Mouse (Mus musculus): ENCODE measurements at regions not wholly inside any gene's neighbourhood (a gene's known extent, or its start where the extent isn't known, plus 50 kb on each side); places are given as distances from the start of the nearest gene placed in this dataset.

GRCm38 (mm10) chr1:157755015-157755649, 248.6 kb downstream of the Sec16b start:
- Histone ChIP-seq H3K27me3 (no peaks in the 10 kb centered on the region), H3K4me1 (replicated peaks) (no peaks in the 10 kb centered on the region), H3K4me2 (no peak overlapping the region), H3K4me3 (replicated peaks) (no peak overlapping the region), H3K9ac (no peak overlapping the region), H3K9me3 (replicated peaks) (no peaks in the 10 kb centered on the region), H3K27ac (no peak overlapping the region), H3K36me3 (no peaks in the 10 kb centered on the region)
- DNase-seq (no peak), ATAC-seq (ENCODE audit: low read depth) (no peak)
- WGBS (ENCODE audit: insufficient replicate concordance): 50% methylated on average over 10 of the region's 10 CpGs

- H3K36me3 ChIP-seq: no peaks in the 10 kb centered on the region
- H3K4me3 ChIP-seq (replicated peaks): no peak overlapping the region
- WGBS (ENCODE audit: insufficient replicate concordance): 63% methylated on average over 3 of the region's 3 CpGs
- H3K27me3 ChIP-seq: no peaks in the 10 kb centered on the region
- no peaks in the 10 kb centered on the region for H3K4me1 ChIP-seq (replicated peaks)
- no peaks in the 10 kb centered on the region for H3K9me3 ChIP-seq (replicated peaks)
- DNase-seq (no peak), ATAC-seq (ENCODE audit: low read depth) (no peak)
- H3K9ac ChIP-seq: no peak overlapping the region
- H3K27ac ChIP-seq: no peak overlapping the region
- H3K4me2 ChIP-seq: no peak overlapping the region
These were observed 250.4 kb downstream of the Sec16b start for GRCm38 (mm10) chr1:157756977-157757376.

GRCm38 (mm10) chr1:157758337-157758736, 251.8 kb downstream of the Sec16b start:
- WGBS (ENCODE audit: insufficient replicate concordance): 80% methylated on average over 1 of the region's 1 CpGs
- no peak overlapping the region for H3K4me3 ChIP-seq (replicated peaks)
- H3K9ac ChIP-seq: no peak overlapping the region
- no peak for ATAC-seq (ENCODE audit: low read depth)
- H3K4me2 ChIP-seq: no peak overlapping the region
- H3K9me3 ChIP-seq (replicated peaks): no peaks in the 10 kb centered on the region
- no peaks in the 10 kb centered on the region for H3K27me3 ChIP-seq
- no peaks in the 10 kb centered on the region for H3K4me1 ChIP-seq (replicated peaks)
- no peaks in the 10 kb centered on the region for H3K36me3 ChIP-seq
- no peak overlapping the region for H3K27ac ChIP-seq
- no peak for DNase-seq

GRCm38 (mm10) chr1:157768201-157768600, 261.7 kb downstream of the Sec16b start:
- Histone ChIP-seq H3K4me1 (replicated peaks) (no peaks in the 10 kb centered on the region), H3K9me3 (replicated peaks) (no peaks in the 10 kb centered on the region; the same call in 1 of the 2 replicates), H3K27ac (no peak overlapping the region), H3K4me3 (replicated peaks) (no peak overlapping the region), H3K27me3 (no peaks in the 10 kb centered on the region), H3K9ac (no peak overlapping the region), H3K36me3 (no peaks in the 10 kb centered on the region), H3K4me2 (no peak overlapping the region)
- no peak for DNase-seq
- whole genome bisulfite sequencing (ENCODE audit: insufficient replicate concordance): 36% methylated on average over 6 of the region's 6 CpGs
- ATAC-seq (ENCODE audit: low read depth): no peak

- Histone ChIP-seq H3K9ac (no peak overlapping the region), H3K4me1 (replicated peaks) (no peaks in the 10 kb centered on the region), H3K9me3 (replicated peaks) (no peaks in the 10 kb centered on the region), H3K27ac (no peak overlapping the region), H3K27me3 (no peaks in the 10 kb centered on the region), H3K4me3 (replicated peaks) (no peak overlapping the region), H3K4me2 (no peak overlapping the region), H3K36me3 (no peaks in the 10 kb centered on the region)
- DNase-seq (no peak), ATAC-seq (ENCODE audit: low read depth) (no peak)
- 75% methylated on average over 7 of the region's 7 CpGs for WGBS (ENCODE audit: insufficient replicate concordance)
These were observed 291.2 kb downstream of the Sec16b start for GRCm38 (mm10) chr1:157797711-157798110.

GRCm38 (mm10) chr1:157798561-157799553, 292.3 kb downstream of the Sec16b start:
- H3K27me3 ChIP-seq: no peaks in the 10 kb centered on the region
- ATAC-seq (ENCODE audit: low read depth) (no peak), DNase-seq (no peak)
- no peak overlapping the region for H3K27ac ChIP-seq
- H3K4me1 ChIP-seq (replicated peaks): no peaks in the 10 kb centered on the region
- no peak overlapping the region for H3K4me2 ChIP-seq
- 59% methylated on average over 21 of the region's 21 CpGs for whole genome bisulfite sequencing (ENCODE audit: insufficient replicate concordance)
- H3K9ac ChIP-seq: no peak overlapping the region
- no peaks in the 10 kb centered on the region for H3K36me3 ChIP-seq
- H3K4me3 ChIP-seq (replicated peaks): no peak overlapping the region
- no peaks in the 10 kb centered on the region for H3K9me3 ChIP-seq (replicated peaks)

GRCm38 (mm10) chr1:157801151-157801550, 294.6 kb downstream of the Sec16b start:
- no peaks in the 10 kb centered on the region for H3K27me3 ChIP-seq
- 63% methylated on average over 3 of the region's 3 CpGs for whole genome bisulfite sequencing (ENCODE audit: insufficient replicate concordance)
- no peak overlapping the region for H3K27ac ChIP-seq
- no peaks in the 10 kb centered on the region for H3K4me1 ChIP-seq (replicated peaks)
- no peak for DNase-seq
- H3K9ac ChIP-seq: no peak overlapping the region
- H3K4me3 ChIP-seq (replicated peaks): no peak overlapping the region
- H3K36me3 ChIP-seq: no peaks in the 10 kb centered on the region
- H3K9me3 ChIP-seq (replicated peaks): no peaks in the 10 kb centered on the region; the same call in 1 of the 2 replicates
- ATAC-seq (ENCODE audit: low read depth): no peak
- no peak overlapping the region for H3K4me2 ChIP-seq

- H3K36me3 ChIP-seq: no peaks in the 10 kb centered on the region
- no peak for ATAC-seq (ENCODE audit: low read depth)
- no peak for DNase-seq
- no peaks in the 10 kb centered on the region for H3K4me1 ChIP-seq (replicated peaks)
- no peak overlapping the region for H3K27ac ChIP-seq
- no peaks in the 10 kb centered on the region; the same call in none of the 2 replicates for H3K9me3 ChIP-seq (replicated peaks)
- 73% methylated on average over 3 of the region's 3 CpGs for WGBS (ENCODE audit: insufficient replicate concordance)
- no peak overlapping the region for H3K9ac ChIP-seq
- H3K4me3 ChIP-seq (replicated peaks): no peak overlapping the region
- no peaks in the 10 kb centered on the region for H3K27me3 ChIP-seq
- no peak overlapping the region for H3K4me2 ChIP-seq
These were observed 297.7 kb downstream of the Sec16b start for GRCm38 (mm10) chr1:157804229-157804628.

GRCm38 (mm10) chr1:157806296-157806695, 299.8 kb downstream of the Sec16b start:
- no peaks in the 10 kb centered on the region; the same call in none of the 2 replicates for H3K9me3 ChIP-seq (replicated peaks)
- no peak overlapping the region for H3K4me3 ChIP-seq (replicated peaks)
- no peak for ATAC-seq (ENCODE audit: low read depth)

GRCm38 (mm10) chr1:157809674-157810471, 303.3 kb downstream of the Sec16b start:
- H3K27ac ChIP-seq: no peak overlapping the region
- no peaks in the 10 kb centered on the region for H3K4me1 ChIP-seq (replicated peaks)
- H3K9me3 ChIP-seq (replicated peaks): no peaks in the 10 kb centered on the region; the same call in none of the 2 replicates
- DNase-seq: no peak
- no peak overlapping the region for H3K4me3 ChIP-seq (replicated peaks)
- H3K4me2 ChIP-seq: no peak overlapping the region
- H3K27me3 ChIP-seq: no peaks in the 10 kb centered on the region
- no peaks in the 10 kb centered on the region for H3K36me3 ChIP-seq
- WGBS (ENCODE audit: insufficient replicate concordance): 61% methylated on average over 8 of the region's 8 CpGs
- no peak overlapping the region for H3K9ac ChIP-seq
- no peak for ATAC-seq (ENCODE audit: low read depth)

More at GRCm38 (mm10) chr1:157806296-157806695, 299.8 kb downstream of the Sec16b start:
- no peaks in the 10 kb centered on the region for H3K4me1 ChIP-seq (replicated peaks)
- H3K9ac ChIP-seq: no peak overlapping the region
- WGBS (ENCODE audit: insufficient replicate concordance): 60% methylated on average over 1 of the region's 1 CpGs
- no peak for DNase-seq
- H3K27me3 ChIP-seq: no peaks in the 10 kb centered on the region
- no peak overlapping the region for H3K27ac ChIP-seq
- H3K4me2 ChIP-seq: no peak overlapping the region
- H3K36me3 ChIP-seq: no peaks in the 10 kb centered on the region

GRCm38 (mm10) chr1:157810657-157811056, 304.1 kb downstream of the Sec16b start:
- Histone ChIP-seq H3K4me1 (replicated peaks) (no peaks in the 10 kb centered on the region), H3K4me3 (replicated peaks) (no peak overlapping the region), H3K36me3 (no peaks in the 10 kb centered on the region), H3K27ac (no peak overlapping the region), H3K4me2 (no peak overlapping the region), H3K9ac (no peak overlapping the region), H3K27me3 (no peaks in the 10 kb centered on the region), H3K9me3 (replicated peaks) (no peaks in the 10 kb centered on the region; the same call in 1 of the 2 replicates)
- DNase-seq (no peak), ATAC-seq (ENCODE audit: low read depth) (no peak)

All from liver, embryonic 13.5 days (tissue).